Mouse (Mus musculus) stomach, adult 2 months (tissue): ENCODE data around the gene Coa5. TPM values are rescaled to one million over a fixed set of nuclear protein-coding genes. Genes with fewer than 3 reads are reported as not detected.

Experiments
- polyA plus RNA-seq: library from polyadenylated mRNA; depleted of rRNA; stranded (reverse); fragments of >200 nt; gene quantifications from 2 replicates; pipeline ENCODE4 v1.2.3, GENCODE M21; 2012; rRNA removed

Gene Coa5
- 12.5 and 15.6 TPM in 2 replicates for polyA plus RNA-seq

DNA sequence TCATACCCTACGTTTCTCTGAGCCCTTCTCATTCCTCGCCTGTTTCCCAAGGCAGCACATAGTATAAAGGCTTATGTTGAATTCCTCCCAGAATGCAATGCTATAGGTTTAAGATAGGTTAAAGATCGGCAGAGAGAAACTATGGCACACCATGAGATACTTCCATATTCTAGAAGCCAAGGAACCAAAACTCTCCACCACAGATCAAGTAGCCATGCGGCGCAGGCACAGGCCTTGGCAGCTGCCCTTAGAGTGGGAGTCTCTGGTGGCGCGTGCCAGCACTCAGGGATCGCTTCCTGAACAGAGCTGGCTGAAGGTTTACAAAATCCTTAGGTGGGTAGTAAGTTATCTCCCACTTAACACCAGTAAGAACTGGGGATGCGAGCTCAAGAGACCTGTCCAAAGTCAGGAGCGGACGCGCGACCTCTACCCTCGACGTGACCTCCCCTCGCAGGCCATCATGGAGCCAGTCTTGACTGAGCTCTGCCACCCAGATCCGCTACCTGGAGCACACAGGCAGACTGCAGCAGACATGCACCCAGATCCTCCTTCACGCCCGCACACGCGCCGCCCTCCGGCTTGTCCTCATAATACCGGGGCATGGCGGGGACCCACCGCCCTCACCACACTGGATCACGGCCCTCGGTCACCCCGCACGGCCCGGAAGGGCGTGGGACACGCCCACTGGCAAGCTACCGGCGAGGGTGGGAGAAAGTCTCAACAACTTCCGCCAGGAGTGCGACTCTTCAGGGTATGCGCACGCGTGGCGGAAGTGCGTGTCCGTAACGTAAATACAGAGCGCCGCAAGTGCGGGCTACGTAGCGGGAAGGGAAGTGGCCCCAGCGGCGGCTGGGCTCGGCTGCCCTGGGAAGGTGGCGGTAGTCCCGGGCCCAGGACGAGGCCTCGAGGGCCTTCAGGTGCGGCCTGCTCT is at the start of gene Coa5, which contains the start of gene Unc50:
Gene Coa5 (minus strand): TSS at position 738 of the 931 bp plus-strand sequence.
Gene Unc50 (plus strand): TSS at position 774 of the 931 bp plus-strand sequence.

Other genes with a start within 250 kb of the Coa5 start
- 0.09 and 0.11 TPM in 2 replicates for gene Cnga3, start 215.7 kb downstream of the Coa5 start, polyA plus RNA-seq
- gene Inpp4a, start 130.2 kb downstream of the Coa5 start, polyA plus RNA-seq: 7.7 and 9.4 TPM in 2 replicates
- 22.3 and 51.8 TPM in 2 replicates for gene Unc50, start within 50 bp of the Coa5 start, polyA plus RNA-seq
- 4.1 and 4.6 TPM in 2 replicates for gene Mgat4a, start 110.9 kb upstream of the Coa5 start, polyA plus RNA-seq